Mouse (Mus musculus) heart, adult 2 months (tissue): Measurements from ENCODE around the gene Unc13a.

Experiments
- CTCF ChIP-seq: fragments of 200-600 bp; IDR thresholded peaks from 2 replicates; pipeline ENCODE4 v1.8.1; 2022; ENCODE audit warnings: antibody characterized with exemption, mild to moderate bottlenecking, moderate library complexity
- EP300 ChIP-seq: fragments of 200-500 bp; IDR thresholded peaks from 2 replicates; pipeline ENCODE4 v1.6.1; 2011; ENCODE audit warnings: low read depth, low read length, control low read depth; ENCODE audit not compliant: insufficient read depth
- POLR2A ChIP-seq: fragments of 200-500 bp; IDR thresholded peaks from 2 replicates; pipeline ENCODE4 v1.6.1; 2011; ENCODE audit warnings: mild to moderate bottlenecking, low read depth, low read length, control low read depth; ENCODE audit not compliant: insufficient read depth

DNA sequence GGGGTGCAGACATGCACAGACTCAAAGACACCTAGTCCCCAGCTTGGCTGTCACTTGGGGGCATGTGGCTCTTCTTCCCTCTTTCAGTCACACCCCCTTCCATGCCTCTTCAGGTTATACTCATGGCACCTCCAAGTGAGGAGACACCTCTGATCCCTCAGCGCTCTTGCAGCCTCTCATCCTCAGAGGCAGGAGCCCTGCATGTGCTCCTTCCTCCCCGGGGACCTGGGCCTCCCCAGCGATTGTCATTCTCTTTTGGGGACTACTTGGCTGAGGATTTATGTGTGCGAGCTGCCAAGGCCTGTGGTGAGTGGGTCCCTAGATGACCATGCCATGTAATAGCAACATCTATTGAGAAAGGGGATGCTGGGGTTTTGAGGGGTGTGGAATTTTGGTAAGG, 6.7 kb upstream of the Unc13a start:
- no peak for TF ChIP-seq EP300
- TF ChIP-seq CTCF: no peak
- no peak for TF ChIP-seq POLR2A
